Mouse (Mus musculus) frontal cortex, postnatal 10 days (tissue): ENCODE results near the gene Lrig1.

ENCODE experiments used
- DNase-seq, 2 experiments: peaks; one replicate each; pipeline ENCODE4 v3.0.0; 2022; ENCODE audit warnings: low spot score in 2 of 2, mixed read lengths in 1 of 2

The Lrig1 gene

DNA sequence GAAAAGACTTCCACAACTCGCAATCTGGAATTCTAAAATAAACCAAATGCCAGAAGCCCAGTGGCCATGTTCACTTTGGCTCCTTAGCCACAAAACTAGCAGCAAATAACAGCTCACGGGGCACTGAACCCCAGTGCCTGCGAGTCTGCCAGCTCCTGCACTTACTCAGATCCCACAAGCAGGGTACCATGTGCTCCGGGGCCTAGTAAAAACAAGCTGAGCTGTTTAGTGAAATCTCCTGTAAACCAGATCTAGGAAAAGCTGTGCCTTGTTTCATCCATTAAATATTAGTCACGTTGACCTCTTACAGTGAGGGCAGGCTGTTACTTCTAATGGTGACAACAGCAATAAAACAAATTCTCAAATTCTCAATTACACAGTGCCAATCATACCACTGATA lies 81.3 kb downstream of the Lrig1 start:
- no peak for DNase-seq

DNA sequence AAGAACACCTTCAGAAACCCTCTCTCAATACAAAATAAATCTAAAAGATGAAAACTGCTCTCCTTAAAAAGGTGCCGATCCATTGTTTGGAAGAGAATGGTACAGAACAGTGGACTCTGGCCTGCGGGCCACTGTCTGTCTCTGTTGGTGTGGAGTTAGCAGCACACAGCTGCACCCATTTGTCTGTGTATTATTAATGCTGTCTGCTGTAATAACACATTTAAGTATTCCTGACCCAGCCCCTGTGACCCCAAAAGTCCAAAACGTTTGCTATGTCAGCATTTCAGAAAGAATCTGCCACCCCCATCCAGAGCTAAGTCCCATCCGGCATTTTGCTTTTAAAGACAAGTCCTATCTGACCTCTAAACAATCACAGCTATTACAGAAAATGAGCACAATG lies 84.0 kb downstream of the Lrig1 start:
- no peak for DNase-seq

DNA sequence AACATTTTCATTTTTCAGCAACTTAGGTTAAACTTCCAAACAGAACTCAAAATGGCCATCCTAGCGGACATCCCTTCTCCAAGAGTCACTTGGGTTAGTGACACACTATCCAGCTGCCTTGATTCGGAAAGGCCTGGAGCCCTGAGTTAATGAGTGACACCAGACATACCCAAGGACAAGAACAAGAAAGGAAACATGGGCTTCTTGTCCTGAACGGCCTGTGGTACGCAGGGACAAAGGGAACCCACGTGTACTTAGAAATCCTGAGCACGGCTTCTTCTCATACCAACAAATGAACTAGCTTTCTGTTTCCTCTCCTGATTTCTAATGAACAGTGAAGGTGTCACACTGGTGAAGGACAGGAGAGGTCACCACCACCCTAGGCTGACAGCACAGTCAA lies 85.6 kb downstream of the Lrig1 start:
- no peak for DNase-seq

DNA sequence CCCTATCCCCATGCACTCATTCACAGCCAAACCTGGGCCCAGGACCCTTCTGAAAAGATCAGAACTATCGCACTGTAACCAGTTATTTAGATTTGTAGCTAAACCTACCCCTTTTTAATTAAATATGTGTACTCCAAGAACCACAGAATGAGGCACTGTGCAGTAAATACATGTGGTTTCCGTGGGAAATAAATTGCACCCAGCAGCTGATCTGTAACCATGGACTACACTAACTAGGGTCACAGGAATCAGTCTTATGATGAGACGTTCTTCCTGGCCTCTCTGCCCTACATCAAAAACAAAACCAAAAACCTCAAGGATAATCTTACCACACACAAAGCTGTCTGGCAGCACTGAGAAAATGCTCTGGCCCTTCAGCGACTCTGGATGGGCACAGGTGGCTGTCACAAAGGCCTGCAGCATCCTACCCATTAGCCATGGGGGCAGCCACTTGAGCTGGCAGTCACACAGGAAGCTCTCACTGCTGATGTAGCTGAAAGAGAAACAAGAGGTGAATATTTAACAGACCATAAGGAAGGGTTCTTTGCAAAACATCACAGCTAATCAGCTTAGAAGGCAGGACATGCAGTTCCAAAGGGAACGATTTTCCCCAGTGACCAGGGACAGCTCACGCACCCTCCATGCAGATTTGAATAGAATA lies 86.6 kb downstream of the Lrig1 start:
- DNase-seq = no peak

DNA sequence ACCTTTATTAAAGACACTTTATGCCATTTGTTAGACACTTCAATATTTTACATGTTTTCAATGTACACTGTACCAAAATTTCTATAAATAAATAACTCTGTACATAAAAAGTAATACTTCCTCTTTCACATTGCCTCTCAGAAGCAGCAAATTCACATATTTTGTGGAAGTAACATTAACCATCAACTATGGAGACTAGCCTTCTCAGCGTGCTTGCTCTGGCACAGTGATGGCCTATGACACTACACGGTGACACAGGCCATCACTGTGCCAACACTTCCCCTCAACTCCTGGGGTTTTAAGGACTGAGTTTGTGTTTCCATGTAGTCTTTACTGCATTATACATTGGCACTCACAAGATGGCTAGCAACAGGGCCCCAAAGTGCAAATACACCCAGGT lies 95.4 kb downstream of the Lrig1 start:
- no peak for DNase-seq

DNA sequence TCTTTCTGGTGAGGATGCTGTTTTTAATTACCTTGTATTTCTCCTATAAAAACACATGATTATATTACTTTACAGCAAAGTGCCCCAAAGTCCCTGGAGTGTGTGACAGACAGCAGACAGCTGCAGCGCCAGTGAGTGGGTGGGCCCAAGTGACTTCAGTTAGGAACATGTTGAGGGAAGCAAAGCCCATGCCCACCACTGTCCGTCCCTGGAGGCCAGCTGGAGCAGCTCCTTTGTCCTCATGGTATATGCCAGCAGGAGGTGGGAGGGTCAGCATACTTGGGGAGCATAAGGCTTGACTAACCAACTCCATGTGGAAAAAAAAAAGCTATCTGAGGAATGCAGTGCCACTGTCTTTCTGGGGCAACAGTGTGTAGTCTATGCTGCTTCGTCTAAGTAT lies 95.9 kb downstream of the Lrig1 start:
- DNase-seq = no peak

DNA sequence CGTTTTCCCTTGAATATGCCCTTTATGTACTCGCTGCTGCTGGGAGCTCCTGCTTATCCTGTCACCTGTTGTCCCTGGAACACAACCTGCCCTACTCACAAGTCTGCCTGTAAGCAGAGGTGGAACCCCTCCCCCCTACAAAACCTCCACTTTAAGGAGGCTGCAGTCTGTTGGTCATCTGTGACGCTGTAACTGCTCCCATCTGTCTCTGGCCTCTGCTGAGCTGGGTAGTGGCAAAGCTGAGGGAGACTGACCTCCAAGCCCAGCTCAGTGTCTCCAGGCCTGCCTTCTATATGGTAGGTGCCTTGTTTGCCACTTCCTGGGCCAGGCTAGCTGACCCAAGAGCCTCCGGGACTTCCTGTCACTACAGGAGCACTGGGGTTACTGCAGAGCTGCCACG lies 98.1 kb downstream of the Lrig1 start:
- DNase-seq = no peak

DNA sequence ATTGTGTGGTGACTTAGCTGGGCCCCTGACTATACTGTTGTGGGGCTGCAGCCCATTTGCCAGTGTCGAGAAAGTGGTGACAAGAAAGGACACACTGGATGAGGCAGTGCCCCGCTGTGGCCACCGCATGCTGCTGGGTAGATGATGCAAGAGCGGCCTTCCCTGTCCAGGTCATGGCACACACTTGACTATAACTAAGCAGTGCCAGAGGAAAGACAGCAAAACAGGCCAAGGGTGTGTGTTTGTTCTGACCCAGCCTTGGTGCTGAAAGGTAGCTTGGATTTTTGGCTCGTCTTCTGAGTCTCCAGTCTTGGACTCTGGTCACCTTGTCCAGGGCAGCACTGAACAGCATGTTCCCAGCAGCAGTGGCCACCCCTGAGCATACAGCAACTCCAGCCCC lies 98.9 kb downstream of the Lrig1 start:
- DNase-seq = no peak

DNA sequence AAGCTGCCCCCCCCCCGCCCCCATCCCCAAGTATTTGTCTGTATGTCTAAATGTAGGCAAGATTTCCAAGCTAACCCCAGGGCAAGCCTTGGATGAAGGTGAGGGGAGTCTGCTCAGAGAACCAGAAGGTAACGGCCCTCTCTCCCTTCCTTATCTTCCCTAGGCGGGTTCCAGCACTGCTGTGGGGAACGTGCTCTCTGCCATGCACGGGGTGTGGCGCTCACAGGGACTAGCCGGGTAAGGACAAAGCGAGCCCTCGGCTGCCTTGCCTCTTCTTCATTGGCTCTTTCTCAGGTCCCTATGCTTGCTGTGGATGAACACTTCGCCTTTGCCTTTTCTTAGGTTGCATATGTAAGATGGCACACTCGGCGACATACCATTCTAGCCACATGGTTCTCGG lies 100.9 kb downstream of the Lrig1 start:
- no peak for DNase-seq

DNA sequence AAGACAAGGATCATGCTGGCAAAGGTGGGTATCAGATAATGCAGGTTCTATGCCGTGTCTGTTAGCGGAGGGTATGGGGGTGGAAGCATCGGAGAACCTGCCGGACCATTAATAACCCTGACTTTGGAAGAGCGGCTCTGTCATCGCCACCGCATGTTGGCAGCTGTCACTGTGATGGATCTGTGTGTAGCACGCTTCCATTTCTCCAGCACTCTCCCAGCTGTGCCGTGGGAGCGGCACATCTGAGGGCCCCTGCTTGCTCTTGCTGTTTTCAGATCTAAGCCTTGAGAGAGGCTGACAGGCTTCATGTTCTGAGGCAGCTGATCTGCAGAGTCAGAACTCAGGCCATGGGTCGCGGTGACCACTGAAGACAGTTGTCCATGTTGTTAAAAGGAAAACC lies 101.5 kb downstream of the Lrig1 start:
- DNase-seq = no peak

DNA sequence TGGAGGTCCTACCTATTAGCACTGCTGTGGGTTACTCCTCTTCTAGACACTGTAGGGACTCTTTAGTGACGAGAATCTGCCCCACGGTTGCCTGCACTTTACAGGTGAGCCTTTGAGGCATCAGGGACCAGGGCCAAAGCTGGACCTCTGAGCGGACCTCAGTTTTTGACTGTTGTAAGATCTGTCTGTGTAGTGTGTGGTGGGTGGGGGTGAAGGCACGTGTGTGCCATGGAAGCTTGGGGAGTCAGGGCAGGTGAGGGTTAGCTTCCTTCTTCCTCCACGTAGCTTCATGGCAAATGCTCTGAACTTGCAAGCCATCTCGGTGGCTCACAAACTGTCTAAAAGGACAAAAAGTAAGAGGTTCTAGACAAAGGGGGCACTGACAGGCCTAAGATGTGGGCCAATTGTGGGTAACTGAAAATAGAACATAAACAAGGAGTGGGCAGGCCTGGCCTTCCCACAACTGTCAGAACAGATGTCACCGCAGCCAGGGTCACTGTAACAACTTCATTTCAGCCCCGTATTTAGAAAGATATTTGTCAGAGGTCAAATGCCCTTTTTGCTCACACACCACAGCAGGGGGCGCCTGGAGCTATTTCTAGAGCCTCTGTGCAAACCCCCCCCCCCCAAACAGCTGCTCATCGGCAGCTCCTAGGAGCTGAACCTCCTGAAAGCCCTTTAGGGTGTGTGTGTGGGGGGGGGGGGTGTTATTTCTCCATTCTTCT lies 103.0 kb downstream of the Lrig1 start:
- no peak for DNase-seq

DNA sequence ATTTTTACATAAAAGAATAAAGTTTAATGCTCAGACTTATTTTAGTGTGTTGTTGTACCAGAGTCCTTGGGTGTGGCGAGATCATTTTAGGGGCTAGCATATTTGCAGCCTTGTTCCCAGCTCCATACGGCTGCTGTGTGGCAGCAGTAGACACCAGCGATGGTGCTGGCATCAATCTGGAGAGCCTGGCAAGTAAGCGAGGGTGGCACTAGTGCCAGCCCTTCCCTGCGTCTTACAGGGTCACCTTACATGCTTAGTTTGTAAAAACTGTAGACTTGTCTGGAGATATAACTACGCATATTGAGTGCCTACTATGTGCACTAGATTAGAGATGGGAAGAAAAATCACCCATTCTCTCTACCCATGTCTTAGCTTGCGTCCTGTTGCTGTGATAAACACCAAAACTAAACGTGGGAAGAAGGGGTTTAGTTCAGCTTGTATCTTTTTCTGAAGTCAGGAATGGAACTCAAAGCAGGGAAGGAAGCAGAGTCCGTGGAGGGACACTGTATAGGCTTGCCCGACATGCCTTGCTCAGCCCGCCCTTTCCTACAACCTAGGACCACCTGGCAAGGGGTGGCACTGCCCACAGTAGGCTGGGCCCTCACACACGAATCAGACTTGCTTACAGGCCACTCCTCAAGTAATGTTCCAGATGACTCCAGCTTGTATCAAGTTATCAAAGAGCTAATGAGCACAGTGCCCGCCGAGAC lies 103.8 kb downstream of the Lrig1 start:
- no peak for DNase-seq

DNA sequence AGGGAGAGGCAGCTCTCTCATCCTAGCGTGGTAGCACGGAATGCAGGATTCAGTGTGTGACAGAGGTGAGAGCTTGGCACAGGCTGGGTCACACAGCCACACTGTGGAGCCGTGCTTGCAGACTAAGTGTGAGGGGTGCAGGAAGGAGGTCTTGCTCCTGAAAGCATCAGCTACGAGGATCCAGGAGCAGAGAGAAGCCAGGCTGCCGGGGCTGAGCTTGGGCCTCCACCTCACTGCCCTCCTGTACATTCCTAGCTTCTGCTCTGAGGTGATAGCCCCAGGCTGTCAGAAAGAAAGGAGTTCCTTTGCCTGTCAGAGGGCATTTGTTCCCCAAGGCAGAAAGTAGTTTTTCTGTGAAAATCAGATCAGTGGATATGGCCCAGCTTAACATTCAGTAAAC lies 104.8 kb downstream of the Lrig1 start:
- DNase-seq = no peak

DNA sequence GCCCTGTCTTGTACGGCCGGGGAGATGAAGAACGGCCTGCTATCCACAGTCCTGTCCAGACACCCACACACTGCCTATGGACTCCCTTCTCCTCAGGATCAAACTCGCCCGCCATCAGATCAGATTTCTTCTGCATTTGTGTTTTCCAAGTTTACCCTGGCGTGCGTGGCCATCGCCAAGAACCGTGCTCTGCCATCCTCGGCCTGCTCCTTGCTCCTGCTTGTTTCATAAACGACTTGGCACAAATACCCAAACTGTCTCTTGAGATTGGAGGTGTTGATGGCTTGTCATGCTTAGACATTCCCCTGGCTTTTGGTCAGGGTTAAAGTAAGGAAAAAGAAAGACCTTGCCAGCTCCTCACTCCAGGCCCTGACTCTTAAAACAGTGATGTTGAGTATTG lies 105.2 kb downstream of the Lrig1 start:
- peak in 1 of 2 experiments; percentile 2 for DNase-seq

DNA sequence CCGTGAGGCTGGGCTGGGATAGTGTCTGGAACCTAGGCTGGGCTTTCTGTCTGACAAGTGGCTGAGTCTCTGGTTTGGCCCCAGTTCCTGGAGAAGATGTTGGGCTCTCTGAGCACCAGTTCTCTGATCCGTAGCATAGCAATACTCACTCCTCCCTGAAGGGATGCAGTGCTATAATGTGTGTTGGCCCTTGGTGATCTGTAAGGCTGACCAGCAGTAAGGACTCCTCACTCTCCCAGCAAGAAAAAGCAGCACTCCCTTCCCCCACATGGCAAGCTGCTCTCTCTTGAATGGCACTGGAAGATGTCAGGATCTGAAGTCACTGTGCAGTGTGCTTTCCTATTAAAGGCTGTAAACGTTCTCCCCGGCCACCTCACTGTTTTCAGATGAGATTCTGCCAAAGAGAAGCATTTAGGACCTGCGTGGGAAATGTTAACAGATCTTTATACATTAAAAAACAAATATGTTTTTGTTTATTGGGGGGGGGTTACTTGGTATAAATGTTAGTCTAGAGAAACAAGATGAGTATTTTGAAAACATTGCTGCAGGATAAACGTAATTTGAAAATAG lies 105.8 kb downstream of the Lrig1 start:
- DNase-seq = peak; percentile 2 to 4

DNA sequence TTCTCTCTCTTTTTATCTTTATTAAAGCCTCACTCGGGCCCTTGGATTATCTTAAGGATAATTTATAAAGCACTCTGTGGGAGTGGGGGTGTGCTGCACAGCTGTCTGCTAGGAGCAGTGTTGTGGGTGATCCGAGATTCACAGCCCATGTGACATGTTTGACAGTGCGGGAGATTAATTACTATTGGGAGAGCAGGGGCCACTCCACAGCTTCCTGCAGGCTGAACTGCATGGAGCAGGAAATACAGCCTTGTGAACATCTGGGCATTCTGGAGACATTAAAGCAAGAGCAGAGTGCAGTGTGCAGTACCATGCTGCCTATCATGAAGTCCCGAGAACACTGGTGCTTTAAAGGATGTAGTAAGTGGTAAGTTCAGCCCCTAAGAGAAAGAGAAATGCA lies 107.2 kb downstream of the Lrig1 start:
- DNase-seq = peak in 1 of 2 experiments; percentile 1

DNA sequence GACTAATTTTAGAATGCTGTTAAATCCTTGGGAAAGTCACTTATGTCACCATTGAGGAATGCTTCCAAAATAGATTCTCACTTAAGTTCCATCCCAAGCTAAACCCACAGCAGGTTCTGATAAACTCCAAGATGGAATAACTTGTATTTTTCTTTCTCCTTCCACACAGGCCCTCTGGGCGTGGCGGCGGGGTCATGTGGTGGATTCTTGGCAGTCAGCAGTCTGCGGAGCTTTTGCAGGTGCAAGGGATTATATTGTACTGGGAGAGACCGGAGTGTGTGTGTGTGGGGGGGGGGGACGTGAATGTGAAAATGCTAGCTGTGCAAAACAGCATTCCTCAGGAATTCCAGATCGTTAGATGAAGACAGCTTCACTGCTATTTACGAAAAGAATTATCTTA lies 107.7 kb downstream of the Lrig1 start:
- peak in 1 of 2 experiments; percentile 17 for DNase-seq

DNA sequence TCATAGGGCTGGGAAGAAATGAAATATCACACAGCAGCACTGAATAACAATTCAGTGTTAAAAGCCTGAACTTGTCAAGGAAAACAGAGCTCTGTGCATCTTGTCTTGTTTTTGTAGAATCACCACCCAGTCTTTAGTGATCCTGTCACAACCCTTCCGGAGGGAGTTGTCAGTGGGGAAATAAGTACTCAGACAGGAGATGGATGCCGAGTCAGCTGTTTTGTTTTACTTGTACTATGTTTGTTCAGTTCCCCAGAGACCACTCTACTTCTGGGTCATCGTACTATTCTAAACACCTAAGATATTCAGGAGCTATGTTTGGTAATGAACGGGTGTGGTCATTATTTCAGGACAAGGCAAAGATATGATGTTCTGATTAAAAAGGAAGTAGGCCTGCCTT lies 111.6 kb downstream of the Lrig1 start:
- no peak for DNase-seq

DNA sequence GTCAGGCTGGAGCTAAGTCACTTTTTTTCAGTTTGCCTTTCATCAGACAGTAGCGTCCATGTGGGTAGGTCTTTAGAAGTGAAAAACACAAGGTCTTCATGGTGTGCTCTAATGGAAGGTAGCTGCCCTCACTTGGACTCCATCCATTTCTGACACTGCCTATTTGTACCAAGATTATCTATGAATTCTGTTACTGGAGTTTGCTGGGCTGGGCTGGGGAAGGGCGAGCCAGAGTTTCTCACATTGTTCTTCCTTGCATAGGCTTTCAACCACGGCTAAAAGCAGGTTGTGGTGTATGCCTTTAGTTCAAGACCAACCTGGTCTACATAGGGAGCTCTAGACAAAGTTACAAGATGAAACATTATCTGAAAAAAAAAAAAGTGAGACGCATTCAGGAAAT lies 115.0 kb downstream of the Lrig1 start:
- no peak for DNase-seq

DNA sequence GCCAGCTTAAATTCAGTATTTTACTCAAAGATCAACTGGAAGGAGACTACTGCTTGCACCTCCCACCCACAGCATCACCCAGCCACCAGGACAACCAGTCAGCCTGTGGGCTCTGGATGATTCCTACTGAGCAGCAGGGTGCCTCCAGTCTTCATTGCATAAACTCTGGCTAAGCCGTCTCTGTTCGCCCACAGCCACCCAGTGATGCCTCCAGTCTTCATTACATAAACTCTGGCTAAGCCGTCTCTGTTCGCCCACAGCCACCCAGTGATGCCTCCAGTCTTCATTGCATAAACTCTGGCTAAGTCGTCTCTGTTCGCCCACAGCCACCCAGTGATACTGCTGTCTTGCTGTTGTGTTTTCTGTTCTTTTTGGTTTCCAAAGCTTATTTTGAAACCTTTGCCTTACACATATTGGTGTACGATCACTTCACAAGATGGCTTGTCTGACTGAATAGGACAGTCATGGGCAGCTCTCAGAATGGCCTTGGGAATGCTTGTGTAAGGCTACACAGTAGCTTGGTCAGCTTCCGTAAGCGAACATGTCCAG lies 115.7 kb downstream of the Lrig1 start:
- DNase-seq = no peak

DNA sequence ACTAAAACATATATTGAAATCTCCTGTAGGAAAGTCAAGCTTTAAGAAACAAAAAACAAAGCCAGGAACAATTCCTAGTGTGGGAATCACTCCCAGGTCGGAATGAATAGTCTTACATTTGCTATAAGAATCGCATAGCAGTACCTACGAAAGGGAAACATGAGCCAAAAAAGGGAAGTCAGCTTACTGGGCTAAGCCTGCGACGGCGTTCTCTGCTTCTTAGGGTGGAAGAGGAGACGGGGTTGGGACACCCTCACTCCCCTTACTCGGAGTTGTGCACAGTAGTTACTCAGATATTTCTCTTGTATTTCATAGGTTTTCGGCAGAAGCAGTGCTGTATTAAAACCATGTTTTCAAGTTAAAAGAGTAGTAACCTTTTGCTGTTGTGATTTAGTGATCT lies 117.9 kb downstream of the Lrig1 start:
- no peak for DNase-seq

DNA sequence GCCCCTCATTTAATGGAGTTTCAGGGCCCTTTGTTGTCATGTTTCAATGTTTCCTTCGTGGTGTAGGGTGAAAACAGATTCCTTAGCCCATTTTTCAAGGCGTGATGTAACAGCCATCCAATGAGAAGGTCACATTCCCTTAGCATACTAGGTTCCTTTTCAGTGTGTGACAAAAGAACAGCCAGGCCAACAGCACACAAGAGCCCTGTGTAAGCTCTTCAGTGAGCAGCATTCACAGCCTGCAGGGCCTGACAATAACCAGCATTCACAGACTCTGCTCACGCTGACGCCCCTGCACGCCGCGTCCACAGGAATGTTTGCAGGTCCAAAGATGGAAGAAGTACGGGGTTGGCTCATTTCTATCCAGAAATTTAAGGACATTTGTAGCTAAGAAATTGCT lies 122.0 kb downstream of the Lrig1 start:
- no peak for DNase-seq
